Mouse (Mus musculus) limb, embryonic 11.5 days (tissue): ENCODE measurements around the gene Arhgap10. TPM values are rescaled to one million over a fixed set of nuclear protein-coding genes. Genes with fewer than 3 reads are reported as not detected.

Experiments used
- ATAC-seq: fragments of 200-750 bp; cut with Nextera tagmentation; 2 replicates; pipeline ENCODE4 v1.8.0; 2017; ENCODE audit warnings: low read depth; ENCODE audit not compliant: insufficient number of reproducible peaks, low FRiP score, low TSS enrichment
- DNase-seq: peaks from one replicate; pipeline ENCODE4 v3.0.0-alpha.2; 2015; ENCODE audit warnings: low spot score
- H3K27ac ChIP-seq: fragments of 300-500 bp; sonication (generic); replicated peaks from 2 replicates; pipeline ENCODE4 v1.5.1; 2014; ENCODE audit warnings: low read depth, mild to moderate bottlenecking, low read length
- H3K27me3 ChIP-seq: fragments of 300-500 bp; sonication (generic); 2 replicates; pipeline ENCODE4 v1.6.1; 2014; ENCODE audit warnings: mild to moderate bottlenecking, low read length, mixed read lengths; ENCODE audit not compliant: control insufficient read depth, insufficient read depth
- H3K36me3 ChIP-seq: fragments of 300-500 bp; sonication (generic); 2 replicates; pipeline ENCODE4 v1.6.1; 2014; ENCODE audit warnings: mild to moderate bottlenecking, low read length, moderate library complexity, mixed read lengths; ENCODE audit not compliant: control insufficient read depth, insufficient read depth
- H3K4me1 ChIP-seq: fragments of 300-500 bp; sonication (generic); 2 replicates; pipeline ENCODE4 v1.6.1; 2014; ENCODE audit warnings: low read length, mixed read lengths; ENCODE audit not compliant: control insufficient read depth, insufficient read depth
- H3K4me2 ChIP-seq: fragments of 300-500 bp; sonication (generic); 2 replicates; pipeline ENCODE4 v1.6.1; 2014; ENCODE audit warnings: low read depth, mild to moderate bottlenecking, moderate library complexity; ENCODE audit not compliant: severe bottlenecking
- H3K4me3 ChIP-seq: fragments of 300-500 bp; sonication (generic); 2 replicates; pipeline ENCODE4 v1.5.1; 2014; ENCODE audit warnings: low read depth, low read length
- H3K9ac ChIP-seq: fragments of 300-500 bp; sonication (generic); 2 replicates; pipeline ENCODE4 v1.6.1; 2014; ENCODE audit warnings: mild to moderate bottlenecking, low read length
- H3K9me3 ChIP-seq: fragments of 300-500 bp; sonication (generic); 2 replicates; pipeline ENCODE4 v1.6.1; 2016; ENCODE audit warnings: low read length; ENCODE audit not compliant: control insufficient read depth
- WGBS: fragments of 180-500 bp; shearing (Covaris S2); extraction: QIAGEN DNeasy Blood & Tissue Kit; methylation state at CpG from one replicate; pipeline ENCODE4 v1.1.7; 2014; 5-methylcytosine and 5-hydroxymethylcytosine counted together
- polyA plus RNA-seq: library from polyadenylated mRNA; unstranded; fragments of >200 nt; fragmentation: Nextera tagmentation; extraction: Ambion mirVana; gene quantifications from 2 replicates; pipeline ENCODE4 v1.2.1, GENCODE M21; 2014

The Arhgap10 gene
- polyA plus RNA-seq, 1 experiment from 2014 or later, result 37.4 TPM

- no peak overlapping the region for H3K4me3 ChIP-seq
- no peaks in the 10 kb centered on the region; the same call in 1 of the 2 replicates for H3K36me3 ChIP-seq
- no peaks in the 10 kb centered on the region for H3K9me3 ChIP-seq
- H3K27me3 ChIP-seq, result no peaks in the 10 kb centered on the region
- no peak for DNase-seq
- no peak overlapping the region for H3K4me2 ChIP-seq
- ATAC-seq, result no peak
- 94% methylated on average over 19 of the region's 19 CpGs for WGBS
- no peak overlapping the region for H3K27ac ChIP-seq
- no peaks in the 10 kb centered on the region for H3K4me1 ChIP-seq
- H3K9ac ChIP-seq, result no peak overlapping the region
Measured at GRCm38 (mm10) chr8:77408527-77409215, 109.1 kb downstream of the Arhgap10 start.

DNA sequence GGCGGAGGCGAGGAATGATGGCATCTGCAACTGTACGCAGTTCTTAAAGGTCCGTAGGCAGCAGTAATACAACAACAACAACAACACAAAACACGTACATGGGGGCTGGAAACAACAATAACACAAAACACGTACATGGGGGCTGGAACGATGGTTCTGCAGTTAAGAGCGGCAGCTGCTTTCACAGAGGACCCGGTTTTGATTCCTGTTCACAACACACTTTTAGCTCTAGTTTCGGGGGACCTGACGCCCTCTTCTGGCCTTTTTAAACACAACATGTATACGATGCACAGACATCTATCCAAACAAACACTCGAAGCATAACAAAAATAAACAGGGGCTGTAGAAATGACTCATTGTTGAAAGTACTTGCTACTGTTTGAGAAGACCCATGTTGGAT, 110.9 kb downstream of the Arhgap10 start:
- DNase-seq (no peak), ATAC-seq (no peak)
- no peak overlapping the region for H3K4me3 ChIP-seq
- 85% methylated on average over 13 of the region's 13 CpGs for WGBS
- H3K27me3 ChIP-seq, result no peaks in the 10 kb centered on the region
- no peak overlapping the region for H3K4me2 ChIP-seq
- H3K4me1 ChIP-seq, result no peaks in the 10 kb centered on the region
- H3K9ac ChIP-seq, result no peak overlapping the region
- no peaks in the 10 kb centered on the region for H3K9me3 ChIP-seq
- no peak overlapping the region for H3K27ac ChIP-seq
- H3K36me3 ChIP-seq, result no peaks in the 10 kb centered on the region

DNA sequence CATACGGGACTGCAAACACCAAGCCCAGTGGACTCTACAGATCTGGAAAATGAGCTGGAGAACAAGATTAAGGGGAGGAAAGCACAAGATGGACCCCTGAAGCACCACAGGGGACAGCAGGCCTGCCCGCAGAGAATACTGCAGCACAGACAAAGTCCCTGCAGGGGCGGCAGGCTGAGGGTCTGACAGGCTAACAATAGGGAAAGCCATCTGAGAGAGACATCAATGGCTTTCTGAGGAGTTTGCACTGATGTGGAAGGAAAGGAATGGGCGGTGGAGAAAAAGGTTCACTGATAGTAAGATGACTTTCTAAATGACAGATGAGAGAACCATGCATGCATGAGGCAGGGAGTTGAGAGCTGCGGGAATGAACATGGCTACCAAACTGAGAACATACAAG, 111.3 kb downstream of the Arhgap10 start:
- 92% methylated on average over 5 of the region's 5 CpGs for WGBS

DNA sequence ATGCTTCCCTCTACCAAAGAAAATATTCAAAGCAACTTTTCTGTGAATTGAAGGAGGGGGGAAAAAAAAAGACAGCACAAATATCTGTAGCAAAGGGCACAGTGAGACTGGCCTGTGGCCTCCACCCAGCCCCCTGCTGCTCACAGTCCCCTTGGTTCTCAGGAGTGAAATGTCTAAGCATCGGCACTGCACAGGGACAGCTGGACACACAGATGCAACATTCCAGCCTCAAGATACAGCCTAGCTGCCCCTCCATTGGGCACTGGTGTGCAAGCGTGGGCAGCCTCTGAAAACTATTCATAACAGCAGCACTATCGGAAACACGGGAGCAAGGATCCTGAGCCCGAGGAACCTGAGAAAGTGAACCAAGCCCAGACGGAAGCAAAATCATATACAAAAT, 113.7 kb downstream of the Arhgap10 start:
- 93% methylated on average over 6 of the region's 6 CpGs for WGBS
- ATAC-seq (no peak), DNase-seq (no peak)
- no peak overlapping the region for H3K9ac ChIP-seq
- H3K27me3 ChIP-seq, result no peaks in the 10 kb centered on the region
- no peak overlapping the region for H3K4me3 ChIP-seq
- no peak overlapping the region for H3K4me2 ChIP-seq
- H3K4me1 ChIP-seq, result no peaks in the 10 kb centered on the region
- H3K9me3 ChIP-seq, result no peaks in the 10 kb centered on the region
- no peak overlapping the region for H3K27ac ChIP-seq
- no peaks in the 10 kb centered on the region; the same call in 1 of the 2 replicates for H3K36me3 ChIP-seq

More for the DNA sequence above, 111.3 kb downstream of the Arhgap10 start:
- ATAC-seq (no peak), DNase-seq (no peak)
- Histone ChIP-seq H3K4me3 (no peak overlapping the region), H3K27me3 (no peaks in the 10 kb centered on the region), H3K4me1 (no peaks in the 10 kb centered on the region), H3K9ac (no peak overlapping the region), H3K4me2 (no peak overlapping the region), H3K27ac (no peak overlapping the region), H3K9me3 (no peaks in the 10 kb centered on the region), H3K36me3 (no peaks in the 10 kb centered on the region)

DNA sequence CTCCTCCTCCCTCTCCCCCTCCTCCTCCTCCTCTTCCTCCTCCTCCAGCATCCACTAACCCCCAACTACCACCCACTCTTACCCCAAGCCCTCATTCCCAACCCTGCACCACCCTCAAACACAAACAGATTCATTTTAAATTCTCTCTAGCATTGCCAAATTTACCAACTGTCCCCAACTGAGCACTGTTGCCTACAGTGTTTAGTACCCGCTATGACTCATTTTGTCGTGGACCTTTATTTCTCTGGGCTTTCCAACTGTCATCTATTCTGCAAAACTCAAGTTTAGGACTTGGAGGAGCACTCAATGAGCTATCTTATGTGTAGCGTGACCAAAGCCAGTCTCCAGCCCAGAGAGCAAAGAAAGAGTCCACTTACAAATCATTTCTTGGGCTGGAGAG, 115.8 kb downstream of the Arhgap10 start:
- Histone ChIP-seq H3K9me3 (no peaks in the 10 kb centered on the region), H3K4me2 (no peak overlapping the region), H3K4me3 (no peak overlapping the region), H3K27ac (no peak overlapping the region), H3K9ac (no peak overlapping the region), H3K27me3 (no peaks in the 10 kb centered on the region), H3K36me3 (peaks cover 4% of the 10 kb centered on the region; the same call in 1 of the 2 replicates), H3K4me1 (no peaks in the 10 kb centered on the region)
- ATAC-seq (no peak), DNase-seq (no peak)
- 94% methylated on average over 3 of the region's 3 CpGs for WGBS

GRCm38 (mm10) chr8:77401140-77401539, 116.6 kb downstream of the Arhgap10 start:
- no peak overlapping the region for H3K9ac ChIP-seq
- no peak overlapping the region for H3K4me2 ChIP-seq
- 97% methylated on average over 5 of the region's 5 CpGs for WGBS
- H3K27ac ChIP-seq, result no peak overlapping the region
- no peaks in the 10 kb centered on the region for H3K9me3 ChIP-seq
- H3K4me3 ChIP-seq, result no peak overlapping the region
- H3K4me1 ChIP-seq, result no peaks in the 10 kb centered on the region
- no peak for ATAC-seq
- no peaks in the 10 kb centered on the region for H3K27me3 ChIP-seq
- DNase-seq, result no peak
- peaks cover 5% of the 10 kb centered on the region; the same call in 1 of the 2 replicates for H3K36me3 ChIP-seq

- H3K27me3 ChIP-seq, result no peaks in the 10 kb centered on the region
- H3K9ac ChIP-seq, result no peak overlapping the region
- H3K4me1 ChIP-seq, result peaks cover 9% of the 10 kb centered on the region
- no peak overlapping the region for H3K4me3 ChIP-seq
- no peaks in the 10 kb centered on the region for H3K9me3 ChIP-seq
- H3K36me3 ChIP-seq, result peaks cover 2% of the 10 kb centered on the region; the same call in 1 of the 2 replicates
- 95% methylated on average over 6 of the region's 6 CpGs for WGBS
- H3K4me2 ChIP-seq, result no peak overlapping the region
- no peak overlapping the region for H3K27ac ChIP-seq
- ATAC-seq (no peak), DNase-seq (no peak)
Measured at GRCm38 (mm10) chr8:77384080-77384479, 133.7 kb downstream of the Arhgap10 start.

- WGBS, result 88% methylated on average over 8 of the region's 8 CpGs
- no peaks in the 10 kb centered on the region for H3K9me3 ChIP-seq
- ATAC-seq (no peak), DNase-seq (no peak)
- H3K9ac ChIP-seq, result no peak overlapping the region
- H3K36me3 ChIP-seq, result peaks cover 2% of the 10 kb centered on the region; the same call in 1 of the 2 replicates
- no peak overlapping the region for H3K27ac ChIP-seq
- no peak overlapping the region for H3K4me2 ChIP-seq
- H3K4me1 ChIP-seq, result peaks cover 9% of the 10 kb centered on the region
- no peaks in the 10 kb centered on the region for H3K27me3 ChIP-seq
- H3K4me3 ChIP-seq, result no peak overlapping the region
Measured at GRCm38 (mm10) chr8:77383671-77384070, 134.1 kb downstream of the Arhgap10 start.
